Mouse (Mus musculus) WW6 (cell line): ENCODE results near the gene Dhps.
"Not testable (repeated sequence)": the region's sequence is repeated elsewhere in the genome, so short reads cannot be mapped to it uniquely, and the experiment has no call there.

Experiments used
- DNase-seq: peaks from one replicate; pipeline ENCODE4 v3.0.0-alpha.2; 2013; ENCODE audit warnings: low read depth, low spot score

Dhps gene

DNA sequence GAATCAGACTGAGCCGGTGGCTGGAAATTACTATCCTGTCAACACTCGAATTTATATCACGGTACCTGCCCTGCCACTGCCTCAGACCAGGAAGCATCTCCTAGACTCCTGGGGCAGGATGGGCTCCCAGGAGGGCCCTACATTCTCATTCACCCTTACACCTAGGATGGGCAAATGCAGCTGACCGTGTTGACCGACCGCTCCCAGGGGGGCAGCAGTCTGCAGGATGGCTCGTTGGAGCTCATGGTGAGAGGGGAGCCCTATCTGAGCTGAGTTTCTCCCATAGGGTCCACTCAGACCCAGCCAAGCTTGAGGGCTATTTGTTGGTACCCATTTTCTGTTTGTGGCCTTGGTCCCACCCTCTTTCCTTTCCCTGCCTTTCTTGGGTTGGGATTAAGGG, 24.0 kb downstream of the Dhps start:
- DNase-seq = no peak

DNA sequence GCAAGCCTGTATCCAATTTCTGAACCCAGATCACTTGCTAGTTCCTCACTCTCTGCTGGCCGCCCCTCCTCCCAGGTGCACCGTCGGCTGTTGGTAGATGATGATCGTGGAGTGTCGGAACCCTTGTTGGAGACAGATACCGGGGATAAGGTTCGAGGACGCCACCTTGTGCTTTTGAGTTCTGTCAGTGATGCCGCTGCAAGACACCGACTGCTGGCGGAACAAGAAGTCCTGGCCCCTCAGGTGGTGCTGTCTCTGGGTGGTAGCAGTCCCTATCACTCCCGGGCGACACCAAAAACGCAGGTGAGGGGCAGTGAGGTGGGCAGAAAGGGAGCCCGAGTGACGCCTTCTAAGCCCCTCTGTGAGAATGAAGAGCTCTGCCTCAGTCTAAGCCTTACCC, 24.6 kb downstream of the Dhps start:
- DNase-seq = no peak

DNA sequence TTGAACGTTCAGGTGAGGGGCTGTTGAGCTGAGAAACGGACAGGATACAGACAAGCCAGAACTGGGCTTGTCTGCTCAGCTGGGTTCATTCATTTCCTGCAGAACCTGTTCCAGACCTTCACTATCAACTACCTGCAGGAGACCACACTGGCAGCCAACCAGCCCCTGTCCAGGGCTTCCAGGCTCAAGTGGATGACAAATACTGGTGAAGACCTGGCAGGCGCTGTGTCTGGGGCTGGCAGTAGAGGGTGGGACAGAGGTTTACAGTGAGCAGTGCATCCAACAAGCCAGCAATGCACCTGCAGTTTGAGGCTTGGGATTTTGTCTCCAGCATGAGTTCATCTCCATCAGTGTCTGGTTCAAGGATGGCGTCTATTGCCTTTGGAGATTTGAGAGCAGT, 25.3 kb downstream of the Dhps start:
- DNase-seq = no peak

DNA sequence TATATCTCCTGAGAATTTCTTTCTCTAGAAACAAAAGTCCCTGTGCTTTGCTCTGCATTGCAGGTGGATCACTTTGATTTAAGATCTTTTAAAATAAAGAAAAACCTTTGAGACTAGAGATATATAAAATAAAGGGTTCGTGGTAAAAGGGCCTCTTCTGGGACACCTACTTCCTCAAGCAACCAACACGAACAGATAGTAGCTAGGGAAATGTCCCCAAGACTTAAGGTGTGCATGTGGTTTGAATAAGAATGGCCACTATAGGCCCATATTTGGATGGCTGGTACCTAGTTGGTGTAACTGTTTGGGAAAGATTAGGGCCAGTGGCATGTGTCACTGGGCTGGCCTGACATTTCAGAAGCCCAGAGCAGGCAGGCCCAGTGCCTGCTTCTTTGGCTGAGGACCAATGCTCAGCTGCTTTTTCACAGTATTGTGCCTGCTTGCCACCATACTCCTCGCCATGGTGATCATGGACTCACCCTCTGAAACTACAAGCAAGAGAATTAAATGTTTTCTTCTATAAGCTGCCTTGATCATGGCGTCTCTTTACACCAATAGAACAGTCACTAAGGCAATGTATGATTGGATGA, 28.6 kb downstream of the Dhps start:
- no peak for DNase-seq

DNA sequence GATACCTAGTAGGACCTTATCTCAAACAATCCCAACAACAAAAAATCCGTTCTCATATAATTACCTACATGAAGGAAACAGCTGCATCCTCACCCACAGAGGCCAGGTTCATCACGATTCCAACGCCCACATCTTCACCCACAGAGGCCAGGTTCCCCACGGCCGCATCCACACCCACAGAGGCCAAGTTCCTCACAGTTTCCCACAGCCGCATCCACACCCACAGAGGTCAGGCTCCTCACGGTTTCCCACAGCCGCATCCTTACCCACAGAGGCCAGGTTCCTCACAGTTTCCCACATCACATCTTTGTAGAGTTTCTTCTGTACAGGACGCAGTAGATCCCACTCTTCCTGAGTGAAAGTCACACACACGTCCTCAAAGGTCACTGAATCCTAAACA, 41.7 kb downstream of the Dhps start:
- DNase-seq = no peak

DNA sequence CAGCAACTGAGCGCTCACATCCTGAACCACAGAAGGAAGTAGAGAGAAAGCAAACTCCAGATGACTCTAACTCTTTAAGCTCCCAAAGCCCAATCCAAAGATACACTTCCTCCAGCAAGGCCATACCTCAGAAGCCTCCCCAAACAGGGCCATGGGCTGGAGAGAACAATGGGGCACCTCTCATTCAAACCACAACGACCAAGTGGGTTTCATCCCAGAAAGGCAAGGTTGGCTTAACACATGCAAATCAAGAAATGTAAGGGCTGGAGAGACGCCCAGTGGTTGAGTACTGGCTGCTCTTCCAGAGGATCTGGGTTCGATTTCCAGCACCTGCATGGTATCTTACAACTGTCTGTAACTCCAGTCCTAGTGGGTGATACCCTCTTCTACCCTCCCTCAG, 43.9 kb downstream of the Dhps start:
- DNase-seq = no peak

DNA sequence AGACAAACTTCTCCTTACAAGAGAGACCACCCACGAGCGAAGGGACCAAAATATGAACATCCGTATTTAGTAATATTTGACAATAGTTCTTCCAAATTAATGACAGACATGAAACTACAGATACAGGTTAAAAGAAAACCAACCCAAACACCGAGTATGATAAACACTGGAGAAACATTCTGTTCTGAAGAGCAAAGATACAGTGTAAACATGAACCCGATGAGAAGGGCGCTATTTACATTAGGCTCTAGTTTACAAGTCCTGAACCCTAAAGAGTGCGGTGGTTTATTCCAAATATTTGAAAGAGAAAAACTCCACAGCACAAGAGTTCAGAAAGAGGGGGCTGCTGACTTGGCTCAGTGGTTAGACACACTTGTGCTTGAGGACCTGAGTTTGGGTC, 45.4 kb downstream of the Dhps start:
- no peak for DNase-seq

DNA sequence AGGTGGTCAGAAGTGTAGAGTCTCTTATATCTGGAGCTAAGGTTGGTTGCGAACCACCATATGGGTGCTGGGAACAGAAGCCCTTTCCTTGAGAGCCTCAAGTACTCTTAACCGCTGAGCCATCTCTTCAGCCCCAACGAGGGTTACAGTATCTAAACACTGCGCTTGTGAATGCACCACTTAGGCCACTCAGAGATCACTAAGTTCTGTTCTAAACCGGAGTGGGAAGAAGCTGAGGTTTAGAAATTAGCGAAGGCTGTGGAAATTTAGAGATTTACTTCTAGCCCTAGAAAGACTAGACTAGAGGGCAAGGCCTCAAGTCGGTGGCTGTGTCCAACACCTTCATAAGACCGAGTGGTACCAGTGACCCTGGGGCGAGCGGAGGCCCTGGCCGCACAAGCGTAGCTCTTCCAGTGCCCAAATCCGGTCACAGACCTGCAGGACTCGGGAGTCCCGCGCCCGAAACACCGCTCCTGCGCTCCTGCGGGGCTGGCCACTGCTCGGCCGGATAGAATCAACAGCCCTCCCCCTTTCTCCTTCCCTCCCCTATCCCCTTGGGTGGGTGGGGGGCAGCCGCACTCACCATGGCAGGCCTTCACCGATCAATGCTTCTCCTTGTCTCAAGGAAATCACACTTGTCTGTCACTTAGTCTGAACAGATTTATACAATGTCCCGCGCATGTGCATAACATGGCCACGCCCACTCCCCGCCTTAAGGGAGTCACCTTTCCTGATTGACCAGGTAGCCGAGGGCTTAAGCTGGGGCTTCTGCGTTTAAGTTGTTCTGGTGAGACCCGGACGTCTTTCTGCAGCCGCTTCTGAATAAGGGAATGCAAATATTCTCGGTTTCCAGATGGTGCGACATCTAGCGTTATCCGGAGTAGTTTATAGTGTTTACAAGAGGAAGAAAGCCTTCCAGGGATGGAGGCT, 47.8 kb downstream of the Dhps start:
- DNase-seq = peak; percentile 87

DNA sequence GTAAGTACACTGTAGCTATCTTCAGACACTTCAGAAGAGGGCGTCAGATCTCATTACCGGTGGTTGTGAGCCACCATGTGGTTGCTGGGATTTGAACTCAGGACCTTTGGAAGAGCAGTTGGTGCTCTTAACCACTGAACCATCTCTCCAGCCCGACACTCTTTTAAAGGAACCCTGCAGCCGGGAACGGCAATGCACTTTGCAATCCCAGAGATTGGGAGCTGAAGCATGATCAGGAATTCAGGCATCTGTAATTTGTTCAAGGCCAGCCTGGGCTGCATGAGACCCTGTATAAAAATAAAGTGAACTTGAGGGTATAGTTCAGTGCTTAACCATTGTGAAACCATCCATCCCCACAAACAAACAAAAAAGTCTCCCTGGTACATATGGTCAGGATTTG, 48.7 kb downstream of the Dhps start:
- DNase-seq = not testable (repeated sequence)

DNA sequence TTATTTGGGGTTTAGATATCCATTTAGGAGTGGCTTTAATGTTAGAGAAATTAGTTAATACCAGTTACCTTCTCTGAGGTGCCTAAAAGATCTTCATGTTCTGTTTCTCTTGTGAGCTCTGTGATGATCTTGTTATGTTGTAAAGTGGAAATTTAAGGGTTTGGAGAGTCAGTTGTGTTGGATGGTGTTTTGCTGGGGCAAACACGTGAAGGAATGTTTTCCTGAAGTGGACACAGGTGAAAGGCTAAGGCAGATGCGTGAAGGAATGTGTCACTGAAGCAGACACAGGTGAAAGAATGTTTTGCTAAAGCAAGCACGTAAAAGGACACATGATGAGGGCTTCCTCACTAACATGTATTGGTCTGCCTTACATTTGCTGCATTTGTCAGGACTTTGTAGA, 51.4 kb downstream of the Dhps start, which contains the start of gene Zfp791:
TSS of gene Zfp791 (minus strand) at position 101 of the 400 bp plus-strand sequence.
- DNase-seq = no peak

DNA sequence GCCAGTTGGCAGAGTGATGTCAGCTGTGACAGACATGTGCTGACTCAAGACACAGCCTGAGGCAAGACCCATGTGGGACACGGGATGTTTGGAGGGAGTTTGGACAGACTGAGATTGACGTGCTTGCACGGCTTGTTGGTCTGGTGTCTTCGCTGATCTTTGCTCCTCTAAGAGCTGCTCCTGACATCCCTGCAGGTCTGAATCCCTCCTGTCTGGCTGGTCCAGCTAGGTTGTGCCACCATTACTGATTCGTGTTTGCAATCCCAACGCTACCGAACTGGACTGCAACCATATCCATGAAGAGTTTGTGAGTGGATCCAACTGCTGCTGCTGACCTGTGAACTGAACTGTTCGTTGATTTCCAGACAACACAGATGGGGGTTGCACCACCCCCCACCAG, 52.1 kb downstream of the Dhps start:
- no peak for DNase-seq
